Mouse (Mus musculus) right cerebral cortex, postnatal 14 days (tissue): ENCODE data around the gene Csnk2b.

Experiments
- DNase-seq: peaks from one replicate; pipeline ENCODE4 v3.0.0; 2022

The Csnk2b gene

GRCm38 (mm10) chr17:35121871-35122303, at the start of gene Csnk2b:
Gene Csnk2b (minus strand): TSS chr17:35122053.
- peak; percentile 60 for DNase-seq

DNA sequence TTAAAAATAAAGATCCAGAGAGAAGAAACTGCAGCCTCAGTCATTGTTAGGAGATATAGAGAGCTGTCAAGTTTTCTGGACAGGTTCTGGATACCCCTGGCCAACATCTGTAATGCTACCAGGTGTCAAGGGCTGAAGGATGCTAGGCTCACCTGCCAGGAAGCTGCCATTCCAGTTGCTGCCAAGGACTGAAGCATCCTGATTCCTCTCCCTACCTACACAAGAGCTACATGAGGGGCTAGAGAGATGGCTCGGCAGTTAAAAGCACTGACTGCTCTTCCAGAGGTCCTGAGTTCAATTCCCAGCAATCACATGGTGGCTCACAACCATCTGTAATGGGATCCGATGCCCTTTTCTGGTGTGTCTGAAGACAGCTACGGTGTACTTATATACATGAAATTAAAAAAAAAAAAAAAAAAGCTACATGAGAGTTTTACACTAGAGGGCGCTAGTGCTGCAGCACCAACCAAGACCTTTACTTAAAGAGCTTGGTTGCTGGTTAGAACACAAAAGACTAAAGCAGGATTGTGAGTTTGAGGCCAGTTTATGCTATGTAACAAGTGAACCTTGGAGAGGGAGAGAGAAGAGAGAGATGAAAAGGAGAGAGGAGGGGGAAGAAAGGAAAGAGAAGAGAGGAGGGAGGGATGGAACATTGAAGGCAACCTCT, 46.8 kb upstream of the Csnk2b start:
- no peak for DNase-seq

DNA sequence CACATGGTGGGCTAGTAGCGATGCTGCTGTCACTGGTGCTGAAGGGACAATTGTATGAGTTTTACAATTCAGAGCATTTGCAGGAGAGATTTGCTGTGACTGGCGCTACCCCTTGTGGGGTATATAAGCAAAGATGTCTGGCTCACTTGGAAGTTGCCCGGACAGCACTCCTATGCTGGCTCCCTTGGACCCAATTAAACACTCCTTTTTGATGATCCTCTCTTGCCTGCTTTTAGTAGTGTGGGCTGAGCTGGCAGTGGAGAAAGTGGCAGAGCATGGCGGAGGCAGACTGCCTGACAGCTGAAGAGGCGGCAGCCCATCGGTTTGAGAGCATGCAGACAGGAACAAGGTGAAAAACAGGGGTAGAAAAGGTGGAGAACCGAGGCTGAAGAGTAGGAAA, 45.9 kb upstream of the Csnk2b start:
- no peak for DNase-seq

DNA sequence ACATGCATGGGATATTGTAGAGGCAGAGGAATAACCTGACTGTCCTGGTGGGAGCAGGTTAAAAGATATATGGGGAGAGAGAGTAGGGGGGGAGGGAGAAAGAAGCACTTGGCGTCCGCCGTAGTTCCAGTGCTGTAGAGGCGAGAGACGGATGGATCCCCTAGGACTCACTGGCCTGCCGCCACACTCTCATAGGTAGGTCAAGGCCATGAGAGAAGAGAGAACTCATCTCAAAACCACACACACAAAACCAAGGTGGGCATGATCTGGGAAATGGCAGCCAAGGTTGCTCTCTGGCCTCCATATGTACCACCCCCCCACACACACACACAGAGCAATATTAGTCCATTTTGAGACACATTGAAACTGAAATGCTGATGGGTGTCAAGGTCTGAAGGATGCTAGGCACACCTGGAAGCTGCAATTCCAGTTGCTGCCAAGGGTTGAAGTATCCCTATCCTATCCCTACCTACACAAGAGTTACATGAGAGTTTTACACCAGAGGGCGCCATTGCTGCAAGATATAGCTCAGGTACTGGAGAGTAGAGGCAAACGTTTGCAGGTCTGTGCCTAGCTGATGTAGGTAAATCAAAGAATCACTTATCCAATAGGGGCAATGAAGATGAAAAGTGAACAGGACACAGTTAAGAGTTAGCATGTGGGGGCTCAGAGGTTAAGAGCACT, 44.6 kb upstream of the Csnk2b start:
- DNase-seq: peak; percentile 67

DNA sequence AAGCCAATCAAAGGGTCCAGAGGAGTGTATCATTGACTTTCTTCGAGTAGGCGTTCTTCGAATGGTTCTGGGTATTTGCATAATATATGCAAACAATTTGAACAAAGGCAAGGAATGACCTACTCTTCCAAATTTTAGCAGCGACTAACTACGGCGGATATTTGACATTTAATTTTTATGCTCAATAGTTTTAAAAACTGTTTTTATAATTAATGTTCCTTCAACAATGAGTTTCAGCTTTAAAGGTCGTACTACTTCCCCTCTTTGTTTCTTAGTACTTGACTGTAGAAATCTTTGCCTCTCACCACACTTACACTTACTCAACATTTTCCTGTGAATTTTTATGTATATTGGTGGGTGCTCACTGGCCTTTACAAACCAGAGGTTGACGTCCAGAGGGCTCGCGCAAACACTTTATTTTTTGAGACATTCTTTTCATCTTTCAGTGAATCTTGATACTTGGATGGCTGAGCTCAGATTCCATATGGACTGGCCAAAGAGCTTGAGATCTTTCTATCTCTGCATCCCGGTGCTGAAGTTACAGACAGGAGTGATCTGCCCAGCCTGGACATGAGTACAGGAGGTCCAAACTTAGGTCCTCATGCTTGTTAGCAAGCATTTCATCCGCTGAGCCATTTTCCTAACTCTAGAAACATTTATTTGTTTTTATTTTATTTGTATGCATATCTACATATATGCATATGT, 43.8 kb upstream of the Csnk2b start:
- DNase-seq: no peak

GRCm38 (mm10) chr17:35164568-35165450, 43.0 kb upstream of the Csnk2b start, which contains the start of gene Prrc2a:
Gene Prrc2a (minus strand): TSS chr17:35164897.
- DNase-seq: peak; percentile 99

DNA sequence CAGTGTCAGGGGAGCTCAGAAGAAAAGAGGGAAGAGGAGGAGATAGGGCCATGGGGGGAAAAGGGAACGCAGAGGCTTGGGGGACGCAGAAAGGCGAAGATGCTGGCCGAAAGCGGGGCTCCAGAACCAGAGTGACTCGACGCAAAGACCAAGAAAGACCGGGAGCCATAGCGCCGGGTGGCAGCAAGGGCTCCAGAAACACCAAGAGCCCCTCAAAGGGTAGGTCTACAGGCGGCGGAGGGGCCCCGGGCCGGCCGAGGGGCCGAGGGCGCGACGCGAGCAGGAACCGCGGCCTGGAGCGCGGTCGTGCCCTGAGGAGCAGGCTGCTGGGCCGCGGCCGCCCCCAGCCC, 42.3 kb upstream of the Csnk2b start:
- no peak for DNase-seq

DNA sequence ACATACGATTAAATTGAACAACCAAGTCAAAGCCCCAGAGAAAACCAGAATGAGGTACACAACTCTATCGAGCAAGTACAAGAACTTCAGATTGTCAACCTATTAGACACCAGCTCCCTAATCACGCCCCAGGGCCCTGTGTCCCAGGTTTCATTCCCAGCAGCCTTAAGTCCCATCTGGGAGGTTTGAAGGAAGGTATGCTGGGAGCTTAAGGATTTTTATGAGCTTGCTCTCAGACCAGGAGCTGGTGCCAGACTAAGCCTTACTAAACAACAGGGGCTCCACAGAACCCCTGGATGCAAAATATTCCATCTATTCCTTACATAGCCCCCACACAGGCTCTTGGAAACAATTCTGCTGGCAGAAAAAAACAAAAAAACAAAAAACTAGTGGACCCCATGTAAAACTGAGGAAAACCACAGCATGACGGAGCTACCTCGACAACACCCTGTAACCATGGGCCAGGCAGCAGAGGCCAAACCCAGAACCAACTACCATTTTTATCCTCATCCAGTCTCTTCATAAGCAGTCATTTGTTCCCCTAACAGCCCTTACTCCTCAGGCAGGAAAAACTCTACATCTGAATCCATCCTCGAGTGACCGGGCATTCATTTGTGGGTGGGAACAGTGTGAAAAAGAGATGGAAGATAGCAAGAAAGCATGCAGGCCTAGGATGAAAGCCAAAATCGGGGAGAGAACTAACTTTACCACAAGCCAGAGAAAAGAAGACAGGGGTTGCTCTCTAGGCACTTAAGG, 41.7 kb upstream of the Csnk2b start:
- no peak for DNase-seq

DNA sequence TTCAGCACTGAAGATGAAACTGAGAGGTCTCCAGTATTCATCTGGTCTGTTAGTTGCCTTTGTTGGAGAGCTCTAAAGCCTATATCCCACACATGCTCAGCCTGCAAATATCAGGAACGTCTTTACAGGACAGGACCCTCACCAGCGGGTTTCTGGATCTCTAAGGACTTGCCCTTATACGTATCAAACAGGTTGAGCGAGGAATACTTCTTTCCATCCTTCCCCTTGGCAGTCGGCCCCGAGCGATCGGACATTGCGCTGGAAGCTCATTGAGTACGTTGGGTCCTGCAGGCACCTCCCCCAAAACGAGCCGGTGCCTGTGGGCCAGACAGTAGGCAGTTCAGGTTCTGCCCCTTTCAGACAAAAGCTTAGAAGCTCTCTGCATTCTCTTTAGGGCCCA, 40.9 kb upstream of the Csnk2b start:
- no peak for DNase-seq

DNA sequence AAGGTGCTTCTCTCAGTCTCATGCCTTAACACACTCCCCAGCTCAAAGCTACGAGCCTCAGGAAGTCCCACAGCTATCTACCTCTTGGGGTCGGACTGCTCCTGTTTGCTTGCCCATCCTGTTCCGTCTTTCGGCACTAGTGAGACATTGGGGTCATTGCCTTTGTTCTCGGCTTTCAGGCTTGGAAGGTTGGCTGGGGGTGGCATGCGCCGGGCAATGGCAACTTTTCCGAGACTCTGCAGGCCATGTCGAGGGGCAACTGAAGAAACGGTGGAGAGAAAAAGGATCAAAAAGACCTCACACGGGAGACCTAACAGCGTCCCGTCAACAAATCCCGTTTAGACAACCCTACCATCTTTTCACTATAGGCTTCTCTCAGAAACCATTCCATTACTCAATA, 40.3 kb upstream of the Csnk2b start:
- no peak for DNase-seq

DNA sequence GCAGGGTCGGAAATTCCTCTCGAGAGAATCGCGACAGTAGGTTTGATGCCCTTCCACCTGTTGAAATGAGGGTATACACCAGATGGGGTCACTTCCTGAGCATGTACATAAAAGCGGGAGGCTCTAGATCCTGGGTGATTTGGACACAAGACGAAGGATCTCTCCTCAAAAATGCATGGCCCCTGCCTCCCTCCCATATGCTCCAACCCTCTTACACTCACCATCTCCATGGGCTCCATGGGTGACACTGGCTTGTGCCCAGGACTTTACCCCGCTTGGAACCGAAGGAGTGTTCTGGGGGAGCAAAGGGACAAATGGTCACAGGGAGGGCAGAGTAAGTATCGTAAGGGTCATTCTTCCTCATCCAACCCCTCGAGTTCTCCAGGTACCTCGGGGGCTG, 39.6 kb upstream of the Csnk2b start:
- DNase-seq: no peak

DNA sequence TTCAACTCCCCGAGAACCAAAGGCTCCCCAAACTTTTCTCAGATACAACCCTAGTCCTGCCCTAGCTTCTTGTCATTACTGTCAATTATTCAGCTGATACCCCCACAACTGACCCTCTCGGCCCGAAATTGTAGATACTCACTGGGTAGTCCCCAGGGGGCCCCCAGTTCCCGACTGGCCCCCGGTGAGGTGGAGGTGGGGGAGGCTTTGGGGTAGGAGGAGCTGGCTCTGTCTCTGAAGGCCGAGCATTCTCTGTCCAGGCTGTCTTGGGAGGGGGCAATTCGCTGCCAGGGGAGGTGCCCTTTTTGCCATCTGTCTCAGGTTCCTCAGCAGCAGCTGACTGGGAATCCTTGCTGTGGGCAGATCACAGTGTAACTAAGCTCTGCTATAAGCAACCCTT, 37.8 kb upstream of the Csnk2b start:
- no peak for DNase-seq

DNA sequence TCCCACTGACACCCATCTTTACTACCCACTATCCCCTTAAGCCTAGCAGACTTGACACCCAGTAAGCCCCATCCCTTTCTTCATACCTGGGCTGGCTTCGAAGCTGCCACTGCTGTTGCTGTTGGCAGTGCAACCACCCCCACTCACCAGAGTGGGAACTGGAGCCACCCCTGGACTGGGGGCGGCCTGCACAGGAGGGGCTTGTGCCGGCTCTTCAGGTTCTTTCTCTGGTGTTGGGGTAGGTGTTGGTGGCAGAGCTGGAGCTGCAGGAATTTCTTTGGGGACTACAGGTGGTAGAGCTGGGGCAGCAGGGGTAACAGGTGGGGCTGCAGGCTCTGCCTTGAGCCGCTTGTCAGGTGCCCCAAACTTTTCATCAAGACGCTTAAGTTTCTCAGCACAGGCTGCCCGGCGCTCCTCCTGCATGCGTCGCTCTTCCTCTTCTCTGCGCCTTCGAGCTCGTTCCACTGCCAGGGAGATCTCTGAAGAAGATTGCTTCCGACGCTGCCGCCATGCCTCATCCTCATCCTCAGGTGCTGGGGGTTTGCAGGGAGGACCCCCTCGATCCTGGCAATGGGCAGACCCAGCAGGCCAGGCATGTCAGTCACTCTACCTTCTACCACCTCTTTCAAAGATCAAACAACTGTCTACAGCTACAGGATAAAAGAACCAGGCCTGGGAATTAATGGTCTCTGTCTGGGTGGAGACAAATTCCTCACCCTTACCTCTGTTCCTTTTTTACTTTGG, 37.2 kb upstream of the Csnk2b start:
- DNase-seq: no peak

DNA sequence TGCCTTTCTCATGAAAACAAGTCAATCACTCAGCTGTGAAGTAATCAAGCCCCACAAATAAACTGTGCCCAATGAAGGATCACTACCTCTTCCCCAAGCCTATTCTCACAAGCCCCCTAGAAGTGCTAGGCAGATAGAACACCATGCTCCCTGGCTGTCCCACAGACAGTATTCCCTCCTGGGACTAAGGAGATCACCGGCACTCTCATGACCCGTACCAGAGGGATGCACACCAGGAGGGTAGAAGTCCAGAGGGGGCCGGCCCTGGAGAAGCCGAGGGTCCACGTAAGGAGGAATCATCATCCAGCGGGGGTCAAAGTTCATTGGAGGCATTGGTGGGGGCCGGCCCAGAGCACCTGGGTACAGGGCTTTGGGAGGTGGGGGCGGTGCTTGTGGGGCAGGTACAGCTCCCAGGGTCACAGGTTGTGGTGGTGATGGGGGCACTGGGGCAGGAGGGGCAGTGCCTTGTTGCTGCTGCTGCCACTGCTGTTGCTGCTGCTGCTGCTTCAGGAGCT, 35.9 kb upstream of the Csnk2b start:
- no peak for DNase-seq

DNA sequence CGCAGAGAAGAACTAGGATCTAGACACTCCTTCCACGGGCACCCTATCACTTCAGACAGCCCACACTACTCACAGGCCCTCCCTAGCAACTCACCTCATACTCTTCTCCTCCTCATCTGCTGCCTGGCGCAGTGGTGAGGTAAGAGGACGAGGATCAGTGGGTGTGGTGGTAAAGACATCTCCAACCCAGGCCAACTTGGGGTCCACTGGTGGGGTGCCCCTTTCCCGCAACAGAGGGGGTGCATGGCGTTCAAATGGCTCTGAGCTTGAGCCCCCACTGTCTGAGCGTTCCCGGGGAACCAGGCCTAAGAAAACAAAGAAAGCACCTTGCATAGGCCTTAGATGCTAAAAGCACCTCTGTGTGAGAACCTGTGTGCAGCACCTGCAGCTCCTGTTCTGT, 35.4 kb upstream of the Csnk2b start:
- DNase-seq: no peak

GRCm38 (mm10) chr17:35156461-35157200, 34.8 kb upstream of the Csnk2b start:
- no peak for DNase-seq

- DNase-seq: no peak
Measured at GRCm38 (mm10) chr17:35155451-35155850, 33.6 kb upstream of the Csnk2b start.

DNA sequence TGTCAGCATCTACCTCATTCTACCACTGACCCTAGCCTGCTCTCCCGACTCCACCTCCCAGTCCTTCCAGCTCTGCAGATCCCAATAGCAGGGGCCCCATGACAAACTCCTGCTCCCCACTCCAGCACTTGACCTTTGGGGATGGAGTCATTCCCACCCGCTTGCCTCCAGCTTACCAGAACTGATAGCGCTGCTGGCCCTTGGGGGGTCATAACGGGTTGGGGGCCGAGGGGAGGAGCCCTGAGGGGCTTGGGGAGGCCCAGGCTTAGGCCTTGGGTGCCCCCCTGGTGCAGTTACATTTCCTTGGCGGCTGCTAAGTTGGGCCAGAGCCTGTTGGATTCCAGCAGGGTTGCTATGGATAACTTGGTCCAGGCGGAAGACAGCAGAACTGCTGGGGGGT, 32.8 kb upstream of the Csnk2b start:
- DNase-seq: no peak

- DNase-seq: no peak
Measured at GRCm38 (mm10) chr17:35153931-35154330, 32.1 kb upstream of the Csnk2b start.

DNA sequence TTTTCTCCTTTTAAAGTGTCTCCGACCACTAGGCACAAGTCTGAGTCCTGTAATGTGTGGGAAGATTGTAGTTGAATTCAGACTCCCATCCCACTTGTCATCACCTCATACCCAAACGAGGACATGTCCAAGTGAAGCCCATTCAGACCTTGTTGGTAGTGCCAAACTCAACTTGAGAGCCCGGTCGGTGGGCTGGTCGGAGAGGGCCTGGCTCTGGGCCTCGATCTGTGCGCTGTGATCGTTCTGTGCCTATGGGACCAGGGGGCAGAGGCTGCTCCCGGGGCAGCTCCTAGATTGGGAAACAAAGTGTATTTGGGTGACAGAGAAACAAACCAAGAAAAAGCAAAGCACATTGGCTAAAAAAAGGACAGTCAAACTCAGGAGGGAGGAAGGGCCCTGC, 31.2 kb upstream of the Csnk2b start:
- DNase-seq: no peak

GRCm38 (mm10) chr17:35152121-35152520, 30.3 kb upstream of the Csnk2b start:
- no peak for DNase-seq
